ENCODE assay signal across 1 mouse cellular context in genomic region chr10:76495501-76495900, GRCm38 (mm10).
TF ChIP-seq lines count a peak whose summit lies in the region.

No protein-coding gene starts in this region.

TF ChIP-seq in MEL, 35 proteins besides CTCF, POLR2A, EP300 and RAD21:
- no peak for TF ChIP-seq USF2 (IDR thresholded peaks at IDR 0.05; ENCODE audit: borderline replicate concordance in 1 of 2, insufficient read depth in 1 of 2, low read depth in 1 of 2, low read length in 2 of 2)
- TF ChIP-seq JUND (IDR thresholded peaks at IDR 0.05; ENCODE audit: low read depth, low read length): no peak
- TF ChIP-seq NELFE (IDR thresholded peaks at IDR 0.05; ENCODE audit: low read depth, low read length): no peak
- TF ChIP-seq SIN3A (IDR thresholded peaks at IDR 0.05; ENCODE audit: low read length): peak; percentile 37; the same call in 1 of the 2 replicates
- TF ChIP-seq MAZ (IDR thresholded peaks at IDR 0.05; ENCODE audit: low read depth, low read length): no peak
- peak; percentile 78; the same call in 1 of the 2 replicates for TF ChIP-seq BHLHE40 (IDR thresholded peaks at IDR 0.05; ENCODE audit: borderline replicate concordance, low read depth, low read length)
- TF ChIP-seq ZNF384 (IDR thresholded peaks at IDR 0.05; ENCODE audit: low read depth, low read length): no peak
- peak; percentile 64 for TF ChIP-seq HCFC1 (IDR thresholded peaks at IDR 0.05; ENCODE audit: low read depth, low read length)
- TF ChIP-seq MAFK (IDR thresholded peaks at IDR 0.05; ENCODE audit: borderline replicate concordance, low read depth, low read length): 0 out of 2 replicates have a peak, but pooled peaks have one; percentile 14
- TF ChIP-seq USF1 (IDR thresholded peaks at IDR 0.05; ENCODE audit: low read depth, low read length): no peak
- TF ChIP-seq POLR2AphosphoS5 (IDR thresholded peaks at IDR 0.05; ENCODE audit: borderline replicate concordance, low read depth, low read length): no peak
- TF ChIP-seq E2F4 (IDR thresholded peaks at IDR 0.05; ENCODE audit: borderline replicate concordance, low read depth, low read length): no peak
- TF ChIP-seq TCF12 (IDR thresholded peaks at IDR 0.05; ENCODE audit: low read depth, low read length): peak; percentile 36; the same call in 1 of the 2 replicates
- no peak for TF ChIP-seq KAT2A (conservative IDR thresholded peaks at IDR 0.05; ENCODE audit: low read depth, low read length)
- TF ChIP-seq MXI1 (IDR thresholded peaks at IDR 0.05; ENCODE audit: low read depth, low read length): peak; percentile 56; the same call in 1 of the 2 replicates
- no peak for TF ChIP-seq SMC3 (IDR thresholded peaks at IDR 0.05; ENCODE audit: low read depth, low read length)
- no peak for TF ChIP-seq TAL1 (IDR thresholded peaks at IDR 0.05; ENCODE audit: low read length)
- no peak for TF ChIP-seq GABPA (IDR thresholded peaks at IDR 0.05; ENCODE audit: low read depth, low read length)
- TF ChIP-seq ELF1 (IDR thresholded peaks at IDR 0.05; ENCODE audit: low read depth, low read length): 0 out of 2 replicates have a peak, but pooled peaks have one; percentile 32
- peak; percentile 69; the same call in 1 of the 2 replicates for TF ChIP-seq MYC (IDR thresholded peaks at IDR 0.05; ENCODE audit: low read depth, low read length)
- no peak for TF ChIP-seq POLR2AphosphoS2 (IDR thresholded peaks at IDR 0.05; ENCODE audit: low read length)
- TF ChIP-seq ZMIZ1 (IDR thresholded peaks at IDR 0.05; ENCODE audit: low read depth, low read length): no peak
- TF ChIP-seq TBP (IDR thresholded peaks at IDR 0.05; ENCODE audit: low read depth, low read length): 0 out of 2 replicates have a peak, but pooled peaks have one; percentile 16
- no peak for TF ChIP-seq MYB (IDR thresholded peaks at IDR 0.05; ENCODE audit: low read depth, low read length)
- TF ChIP-seq GATA1 (IDR thresholded peaks at IDR 0.05; ENCODE audit: low read depth, low read length): peak; percentile 30; the same call in 1 of the 2 replicates
- no peak for TF ChIP-seq ZC3H11A (IDR thresholded peaks at IDR 0.05; ENCODE audit: low read depth, low read length)
- TF ChIP-seq ZKSCAN1 (IDR thresholded peaks at IDR 0.05; ENCODE audit: low read depth, low read length): no peak
- TF ChIP-seq MAX (IDR thresholded peaks at IDR 0.05; ENCODE audit: low read length): peak; percentile 66
- 0 out of 2 replicates have a peak, but pooled peaks have one; percentile 6 for TF ChIP-seq ETS1 (IDR thresholded peaks at IDR 0.05; ENCODE audit: low read depth, low read length)
